Mouse (Mus musculus) layer of hippocampus, adult 8-10 months (tissue): ENCODE data around the gene Atg5. TPM values are rescaled to one million over a fixed set of nuclear protein-coding genes. Genes with fewer than 3 reads are reported as not detected.
"Not testable (repeated sequence)": the region's sequence is repeated elsewhere in the genome, so short reads cannot be mapped to it uniquely, and the experiment has no call there.

ENCODE experiments used
- DNase-seq, 2 experiments: peaks; one replicate each; pipeline ENCODE4 v3.0.0; 2022; ENCODE audit warnings: low spot score in 2 of 2
- total RNA-seq, 4 experiments: library from RNA; stranded (reverse); gene quantifications; 2 replicates each; pipeline ENCODE4 v1.2.4; 2022

The Atg5 gene
- total RNA-seq, 4 experiments from 2014 or later, result 18.1 to 20.9 (median 19.2) TPM

- no peak for DNase-seq
These were observed 47.1 kb downstream of the Atg5 start for GRCm38 (mm10) chr10:44315276-44315675.

- DNase-seq, result no peak
These were observed 48.4 kb downstream of the Atg5 start for GRCm38 (mm10) chr10:44316280-44317270.

GRCm38 (mm10) chr10:44322166-44322565 is 54.0 kb downstream of the Atg5 start:
- no peak for DNase-seq

- no peak for DNase-seq
These were observed 55.1 kb downstream of the Atg5 start for GRCm38 (mm10) chr10:44323070-44323775.

- DNase-seq, result no peak
These were observed 55.7 kb downstream of the Atg5 start for GRCm38 (mm10) chr10:44323836-44324235.

- no peak for DNase-seq
These were observed 57.7 kb downstream of the Atg5 start for GRCm38 (mm10) chr10:44325551-44326500.

- DNase-seq, result no peak
These were observed 58.9 kb downstream of the Atg5 start for GRCm38 (mm10) chr10:44327057-44327456.

- peak in 1 of 2 experiments; percentile 66 for DNase-seq
These were observed 60.2 kb downstream of the Atg5 start for GRCm38 (mm10) chr10:44328347-44328746.

GRCm38 (mm10) chr10:44330717-44331116 is 62.6 kb downstream of the Atg5 start:
- no peak for DNase-seq

- DNase-seq, result no peak
These were observed 63.3 kb downstream of the Atg5 start for GRCm38 (mm10) chr10:44331469-44331868.

- DNase-seq, result not testable (repeated sequence)
These were observed 64.5 kb downstream of the Atg5 start for GRCm38 (mm10) chr10:44332656-44333055.

GRCm38 (mm10) chr10:44336641-44337382 is 68.7 kb downstream of the Atg5 start:
- not testable (repeated sequence) for DNase-seq

- no peak for DNase-seq
These were observed 70.4 kb downstream of the Atg5 start for GRCm38 (mm10) chr10:44338571-44338970.

- no peak for DNase-seq
These were observed 71.2 kb downstream of the Atg5 start for GRCm38 (mm10) chr10:44339326-44339725.

- no peak for DNase-seq
These were observed 72.8 kb downstream of the Atg5 start for GRCm38 (mm10) chr10:44340928-44341327.

- DNase-seq, result no peak
These were observed 73.8 kb downstream of the Atg5 start for GRCm38 (mm10) chr10:44341826-44342521.

- no peak for DNase-seq
These were observed 75.2 kb downstream of the Atg5 start for GRCm38 (mm10) chr10:44343351-44343750.

GRCm38 (mm10) chr10:44347549-44348172 is 79.5 kb downstream of the Atg5 start:
- DNase-seq, result no peak
